Mouse (Mus musculus) heart, adult 2 months (tissue): ENCODE data around the gene Zfp800. TPM values are rescaled to one million over a fixed set of nuclear protein-coding genes. Genes with fewer than 3 reads are reported as not detected.

Source experiments
- DNase-seq, 2 experiments: peaks; one replicate each; pipeline ENCODE4 v3.0.0; 2021
- H3K27ac ChIP-seq: fragments of 200-600 bp; 2 replicates; pipeline ENCODE4 v1.8.1; 2022
- H3K27me3 ChIP-seq: fragments of 200-500 bp; 2 replicates; pipeline ENCODE4 v1.6.1; 2012; ENCODE audit warnings: mild to moderate bottlenecking, low read length, inconsistent platforms, mixed read lengths; ENCODE audit not compliant: control insufficient read depth, insufficient read depth
- H3K36me3 ChIP-seq: fragments of 200-500 bp; 2 replicates; pipeline ENCODE4 v1.6.1; 2012; ENCODE audit warnings: low read length, inconsistent platforms; ENCODE audit not compliant: control insufficient read depth, insufficient read depth
- H3K4me1 ChIP-seq: fragments of 200-500 bp; 2 replicates; pipeline ENCODE4 v1.6.1; 2011; ENCODE audit warnings: low read length; ENCODE audit not compliant: control insufficient read depth, insufficient read depth
- H3K4me3 ChIP-seq: fragments of 200-600 bp; 2 replicates; pipeline ENCODE4 v1.8.1; 2022
- H3K79me2 ChIP-seq: fragments of 200-500 bp; replicated peaks from 2 replicates; pipeline ENCODE4 v1.6.1; 2012; ENCODE audit warnings: mild to moderate bottlenecking, inconsistent platforms, low read length, moderate library complexity, mixed read lengths; ENCODE audit not compliant: control insufficient read depth, insufficient read depth
- H3K9ac ChIP-seq: fragments of 200-500 bp; 2 replicates; pipeline ENCODE4 v1.6.1; 2012; ENCODE audit warnings: low read depth, mild to moderate bottlenecking, control low read depth, inconsistent platforms, low read length, mixed read lengths
- CTCF ChIP-seq: fragments of 200-600 bp; IDR thresholded peaks from 2 replicates; pipeline ENCODE4 v1.8.1; 2022; ENCODE audit warnings: antibody characterized with exemption, mild to moderate bottlenecking, moderate library complexity
- EP300 ChIP-seq: fragments of 200-500 bp; IDR thresholded peaks from 2 replicates; pipeline ENCODE4 v1.6.1; 2011; ENCODE audit warnings: low read depth, low read length, control low read depth; ENCODE audit not compliant: insufficient read depth
- POLR2A ChIP-seq: fragments of 200-500 bp; IDR thresholded peaks from 2 replicates; pipeline ENCODE4 v1.6.1; 2011; ENCODE audit warnings: mild to moderate bottlenecking, low read depth, low read length, control low read depth; ENCODE audit not compliant: insufficient read depth
- WGBS: fragments of 180-500 bp; shearing (Covaris S2); methylation state at CpG from one replicate; pipeline ENCODE4 v1.1.7; 2018; 5-methylcytosine and 5-hydroxymethylcytosine counted together
- intact Hi-C: fragments of 180-260 bp; cut with DNase I; formaldehyde crosslinking; loops from one replicate; pipeline ENCODE4 v1.15.1; 2025
- polyA plus RNA-seq: library from polyadenylated mRNA; depleted of rRNA; stranded (reverse); fragments of >200 nt; gene quantifications from 2 replicates; pipeline ENCODE4 v1.2.3, GENCODE M21; 2012
- total RNA-seq, 2 experiments: library from RNA; stranded (reverse); gene quantifications; 2 replicates each; pipeline ENCODE4 v1.2.3; 2021

Gene Zfp800
- total and polyA plus RNA-seq, 3 experiments, result 1.6 to 11.2 (median 9.7) TPM

GRCm38 (mm10) chr6:28345181-28345580 is 52.6 kb downstream of the Zfp800 start:
- no peak for DNase-seq
- 50% methylated on average over 7 of the region's 7 CpGs for WGBS
- no peaks in the 10 kb centered on the region for H3K27me3 ChIP-seq
- no peaks in the 10 kb centered on the region for H3K4me1 ChIP-seq
- H3K27ac ChIP-seq, result no peak overlapping the region
- H3K4me3 ChIP-seq, result no peak overlapping the region
- intact Hi-C loops, result no loop called here
- TF ChIP-seq POLR2A (no peak), EP300 (no peak), CTCF (no peak)
- no peaks in the 10 kb centered on the region for H3K79me2 ChIP-seq
- H3K9ac ChIP-seq, result no peak overlapping the region
- no peaks in the 10 kb centered on the region for H3K36me3 ChIP-seq

- intact Hi-C loops, result no loop called here
- no peak overlapping the region for H3K4me3 ChIP-seq
- no peaks in the 10 kb centered on the region for H3K4me1 ChIP-seq
- H3K79me2 ChIP-seq, result no peaks in the 10 kb centered on the region
- H3K36me3 ChIP-seq, result no peaks in the 10 kb centered on the region
- no peak for DNase-seq
- H3K9ac ChIP-seq, result no peak overlapping the region
- WGBS, result 70% methylated on average over 5 of the region's 5 CpGs
- TF ChIP-seq CTCF (no peak), EP300 (no peak), POLR2A (no peak)
- H3K27ac ChIP-seq, result no peak overlapping the region
- no peaks in the 10 kb centered on the region for H3K27me3 ChIP-seq
Observed at GRCm38 (mm10) chr6:28342863-28343262, 54.9 kb downstream of the Zfp800 start.

DNA sequence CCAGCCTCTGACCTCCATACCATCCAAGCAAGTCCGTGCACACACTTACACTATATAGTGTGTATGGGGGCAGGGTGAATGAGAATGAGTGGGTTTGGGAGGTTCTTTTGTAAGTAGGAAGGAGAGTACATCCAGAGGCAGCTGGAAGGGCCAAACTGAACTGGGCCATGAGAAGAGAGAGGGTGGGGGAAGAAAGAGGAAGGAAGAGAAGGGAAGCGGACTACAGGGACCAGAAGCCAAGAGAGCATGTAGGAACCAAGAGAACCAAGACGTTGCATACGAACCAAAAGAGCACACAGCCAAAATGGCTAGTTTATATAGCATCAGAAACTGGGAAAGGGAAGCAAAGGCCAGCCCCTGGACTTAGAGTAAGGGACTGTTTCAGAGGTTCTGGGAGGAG is 56.6 kb downstream of the Zfp800 start:
- TF ChIP-seq EP300, result no peak
- Histone ChIP-seq H3K79me2 (no peaks in the 10 kb centered on the region), H3K4me1 (no peaks in the 10 kb centered on the region), H3K36me3 (no peaks in the 10 kb centered on the region), H3K27me3 (no peaks in the 10 kb centered on the region), H3K9ac (no peak overlapping the region), H3K4me3 (no peak overlapping the region), H3K27ac (no peak overlapping the region)
- WGBS, result 83% methylated on average over 4 of the region's 4 CpGs
- intact Hi-C loops, result no loop called here
- DNase-seq, result no peak

- no peak overlapping the region for H3K4me3 ChIP-seq
- H3K36me3 ChIP-seq, result no peaks in the 10 kb centered on the region
- H3K27ac ChIP-seq, result no peak overlapping the region
- 75% methylated on average over 5 of the region's 5 CpGs for WGBS
- no peaks in the 10 kb centered on the region for H3K79me2 ChIP-seq
- DNase-seq, result no peak
- peak; percentile 68 for TF ChIP-seq CTCF
- TF ChIP-seq EP300, result no peak
- intact Hi-C loops, result loop anchor here (1.0 kb wide), 1 partner anchor 121 kb away; no protein-coding TSS in a partner anchor
- H3K9ac ChIP-seq, result no peak overlapping the region
- no peaks in the 10 kb centered on the region for H3K4me1 ChIP-seq
- no peaks in the 10 kb centered on the region for H3K27me3 ChIP-seq
Observed at GRCm38 (mm10) chr6:28339410-28339809, 58.4 kb downstream of the Zfp800 start.

- intact Hi-C loops, result no loop called here
- 75% methylated on average over 5 of the region's 5 CpGs for WGBS
- Histone ChIP-seq H3K4me3 (no peak overlapping the region), H3K36me3 (no peaks in the 10 kb centered on the region), H3K27me3 (no peaks in the 10 kb centered on the region), H3K9ac (no peak overlapping the region), H3K79me2 (no peaks in the 10 kb centered on the region), H3K4me1 (no peaks in the 10 kb centered on the region), H3K27ac (no peak overlapping the region)
- no peak for DNase-seq
- TF ChIP-seq CTCF (no peak), EP300 (no peak), POLR2A (no peak)
Observed at GRCm38 (mm10) chr6:28333696-28334095, 64.1 kb downstream of the Zfp800 start.

- H3K4me3 ChIP-seq, result no peak overlapping the region
- 80% methylated on average over 3 of the region's 3 CpGs for WGBS
- H3K36me3 ChIP-seq, result no peaks in the 10 kb centered on the region
- no peak overlapping the region for H3K27ac ChIP-seq
- no peaks in the 10 kb centered on the region for H3K79me2 ChIP-seq
- no peak for TF ChIP-seq POLR2A
- H3K9ac ChIP-seq, result no peak overlapping the region
- intact Hi-C loops, result no loop called here
- H3K4me1 ChIP-seq, result no peaks in the 10 kb centered on the region
- H3K27me3 ChIP-seq, result no peaks in the 10 kb centered on the region
- no peak for DNase-seq
Observed at GRCm38 (mm10) chr6:28332546-28332945, 65.3 kb downstream of the Zfp800 start.
